Mouse (Mus musculus): ENCODE data around the gene Thnsl1. TPM values are rescaled to one million over a fixed set of nuclear protein-coding genes. Genes with fewer than 3 reads are reported as not detected.

The Thnsl1 gene
- polyA plus RNA-seq (2021; fragmentation: Nextera tagmentation), result 18.5 and 22.1 TPM in 2 replicates
- long read RNA-seq, experiment 1, transcript Thnsl1-201 (3 exons, 3,899 nt), result major isoform, 178 of 233 reads
- long read RNA-seq, experiment 1, transcript Thnsl1-203 (3 exons, 1,679 nt), result minor isoform, 21 of 233 reads
- long read RNA-seq, experiment 1, partial matches to known transcripts, result 1 of 233 reads
- long read RNA-seq, experiment 1, other reads (novel, unspliced or antisense), result 27 of 233 reads
- long read RNA-seq, experiment 2, transcript Thnsl1-203 (3 exons, 1,679 nt), result minor isoform, 8 of 38 reads
- long read RNA-seq, experiment 2, transcript Thnsl1-201 (3 exons, 3,899 nt), result major isoform, 16 of 38 reads
- long read RNA-seq, experiment 2, partial matches to known transcripts, result 4 of 38 reads
- long read RNA-seq, experiment 2, other reads (novel, unspliced or antisense), result 9 of 38 reads

DNA sequence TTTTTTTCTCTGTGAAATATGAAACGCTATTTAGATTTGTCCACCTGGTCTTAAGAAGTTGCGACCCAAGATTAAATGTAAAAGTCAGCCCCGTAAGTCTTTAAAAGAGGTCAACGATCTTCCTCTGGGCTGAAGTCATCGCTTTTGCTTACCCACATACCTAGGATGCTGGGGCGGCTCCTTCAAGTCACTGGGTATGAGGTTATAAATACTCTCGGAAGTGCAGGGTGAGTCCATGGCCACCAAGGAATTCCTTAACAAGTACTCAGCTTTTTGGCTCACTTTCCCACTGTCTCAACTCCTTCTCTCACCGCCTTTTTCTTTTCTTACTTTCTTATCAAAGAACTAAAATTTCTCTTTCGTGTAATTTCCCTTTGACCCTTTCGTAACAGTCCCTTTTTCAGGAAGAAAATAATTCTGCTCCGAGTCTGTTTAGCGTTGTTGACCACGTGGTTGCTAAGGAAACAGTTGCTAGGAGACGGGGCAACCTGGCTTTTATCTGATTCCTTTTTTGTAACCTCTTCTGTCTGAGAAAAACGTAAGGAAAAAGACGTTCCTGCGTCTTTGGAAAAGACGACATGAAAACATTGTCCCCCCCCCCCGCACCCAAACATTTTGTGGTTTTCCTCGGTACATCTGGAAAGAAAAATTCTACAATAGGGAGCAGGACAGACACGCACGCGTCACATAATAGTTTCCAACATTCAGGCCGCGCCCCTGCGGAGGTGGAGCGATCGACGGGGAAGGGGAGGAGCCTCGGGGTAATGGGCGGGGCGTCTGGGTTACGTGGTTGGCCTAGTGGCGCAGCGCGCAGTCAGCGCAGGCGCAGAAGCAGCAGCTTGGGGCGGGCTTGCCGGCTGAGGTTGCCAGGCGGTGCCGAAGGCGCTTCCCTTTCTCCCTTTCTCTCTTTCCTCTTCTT, at the start of gene Thnsl1, which contains the start of gene Enkur:
TSS of gene Thnsl1 (plus strand) at position 813 of the 919 bp plus-strand sequence.
TSS of gene Enkur (minus strand) at position 454 of the 919 bp plus-strand sequence.

Other genes starting within 250 kb of the Thnsl1 start
- 11.1 and 11.9 TPM in 2 replicates for gene Arhgap21, start 236.8 kb upstream of the Thnsl1 start, polyA plus RNA-seq (2021; fragmentation: Nextera tagmentation)
- gene Enkur, start 359 bp upstream of the Thnsl1 start, polyA plus RNA-seq (2021; fragmentation: Nextera tagmentation), result 3.1 and 3.6 TPM in 2 replicates
- gene Gpr158, start 161.8 kb downstream of the Thnsl1 start, polyA plus RNA-seq (2021; fragmentation: Nextera tagmentation), result 17.6 and 18.7 TPM in 2 replicates